Mouse (Mus musculus) gastrocnemius, postnatal 14 days (tissue): ENCODE measurements around the gene Ucma. TPM values are rescaled to one million over a fixed set of nuclear protein-coding genes. Genes with fewer than 3 reads are reported as not detected.

Source experiments
- DNase-seq: peaks from one replicate; pipeline ENCODE4 v3.0.0; 2021; ENCODE audit warnings: mixed read lengths
- intact Hi-C: fragments of 180-260 bp; cut with DNase I; formaldehyde crosslinking; loops from one replicate; pipeline ENCODE4 v1.15.1; 2025; ENCODE audit warnings: low total_unique reads
- total RNA-seq, 2 experiments: library from RNA; stranded (reverse); gene quantifications; 2 replicates each; pipeline ENCODE4 v1.2.3; 2021

Gene Ucma
- total RNA-seq, 2 experiments from 2014 or later, result 0.39 TPM; not detected in 1

DNA sequence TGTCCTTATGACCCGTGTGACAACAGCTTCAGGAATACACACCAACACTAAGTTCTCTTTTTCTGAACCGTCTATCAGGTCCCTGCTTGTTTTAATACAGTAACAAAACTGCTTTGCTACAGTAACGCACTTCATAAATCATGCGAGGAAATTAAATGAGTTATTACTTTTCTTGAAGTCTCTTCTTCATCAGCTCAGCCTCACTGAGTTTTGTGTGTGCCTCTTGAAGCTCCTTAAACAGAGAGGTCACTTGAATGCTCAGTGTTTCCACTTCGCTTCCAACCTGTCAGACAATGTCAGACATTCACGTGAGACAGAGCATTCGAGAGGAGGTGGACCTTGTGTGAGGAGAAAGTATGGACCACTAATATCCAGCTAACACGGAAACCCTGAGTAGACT lies 58.9 kb downstream of the Ucma start:
- no peak for DNase-seq
- intact Hi-C loops, result no loop called here

DNA sequence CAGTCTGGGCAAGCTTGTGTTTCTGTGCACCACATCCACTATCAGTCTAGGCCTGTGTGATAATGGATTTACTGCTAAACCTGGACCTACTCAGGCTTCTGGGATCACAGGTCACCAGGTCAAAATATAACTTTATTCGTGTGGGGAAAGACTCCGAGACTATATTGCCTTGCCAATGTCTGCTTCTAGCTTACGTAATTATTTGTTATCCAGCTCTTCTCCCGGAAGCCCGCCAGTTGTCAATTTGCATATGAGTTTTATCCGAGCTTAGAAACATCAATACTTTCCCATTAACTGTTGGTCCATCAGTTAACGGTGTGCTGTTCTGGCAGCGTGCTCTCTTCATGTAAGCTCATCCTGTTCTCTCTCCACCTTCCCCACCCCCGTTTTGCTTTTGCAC lies 59.3 kb downstream of the Ucma start:
- no peak for DNase-seq
- intact Hi-C loops, result no loop called here

Other genes starting within 250 kb of the Ucma start
- gene Sephs1, start 94.6 kb upstream of the Ucma start, total RNA-seq, result 10 to 100 TPM; 16.5 to 21.1 TPM
- 100 to 1,000 TPM in 1 of 2 experiments, 10 to 100 TPM in 1; 85.1 to 132 TPM for gene Phyh, start 57.1 kb upstream of the Ucma start, total RNA-seq
- gene Mcm10, start 36.7 kb downstream of the Ucma start, total RNA-seq, result 1 to 10 TPM in 1 of 2 experiments, under 1 TPM in 1; 0.62 to 1.8 TPM
- 10 to 100 TPM; 27.2 to 33.8 TPM for gene Optn, start 87.9 kb downstream of the Ucma start, total RNA-seq
- 1 to 10 TPM; 7.5 to 8.8 TPM for gene Ccdc3, start 161.7 kb downstream of the Ucma start, total RNA-seq